Mouse (Mus musculus) cerebellum, adult 2 months (tissue): ENCODE measurements around the gene Etl4. TPM values are rescaled to one million over a fixed set of nuclear protein-coding genes. Genes with fewer than 3 reads are reported as not detected.

Source experiments
- DNase-seq, 2 experiments: peaks; one replicate each; pipeline ENCODE4 v3.0.0; 2021
- H3K27ac ChIP-seq: fragments of 200-500 bp; 2 replicates; pipeline ENCODE4 v1.5.1; 2012; ENCODE audit warnings: low read length, control low read depth, inconsistent platforms; ENCODE audit not compliant: insufficient read depth
- H3K27me3 ChIP-seq: fragments of 200-500 bp; 2 replicates; pipeline ENCODE4 v1.6.1; 2012; ENCODE audit warnings: inconsistent platforms, mild to moderate bottlenecking, low read length, moderate library complexity; ENCODE audit not compliant: control insufficient read depth, insufficient read depth
- H3K4me1 ChIP-seq: fragments of 200-500 bp; 2 replicates; pipeline ENCODE4 v1.6.1; 2011; ENCODE audit warnings: low read length; ENCODE audit not compliant: control insufficient read depth, insufficient read depth
- H3K4me3 ChIP-seq: fragments of 200-500 bp; replicated peaks from 2 replicates; pipeline ENCODE3; 2011; ENCODE audit warnings: mild to moderate bottlenecking, low read depth, low read length, control low read depth; ENCODE audit not compliant: insufficient read depth
- CTCF ChIP-seq: fragments of 200-500 bp; IDR thresholded peaks from 2 replicates; pipeline ENCODE4 v1.5.1; 2011; ENCODE audit warnings: low read depth, mild to moderate bottlenecking, control low read depth, low read length, moderate library complexity, borderline replicate concordance; ENCODE audit not compliant: insufficient read depth
- POLR2A ChIP-seq: fragments of 200-500 bp; IDR thresholded peaks from 2 replicates; pipeline ENCODE4 v1.6.1; 2011; ENCODE audit warnings: low read length, control low read depth, borderline replicate concordance; ENCODE audit not compliant: insufficient read depth
- WGBS: fragments of 180-500 bp; shearing (Covaris S2); methylation state at CpG from one replicate; pipeline ENCODE4 v1.1.7; 2018; 5-methylcytosine and 5-hydroxymethylcytosine counted together
- polyA plus RNA-seq: library from polyadenylated mRNA; depleted of rRNA; stranded (reverse); fragments of >200 nt; gene quantifications from 2 replicates; pipeline ENCODE4 v1.2.3, GENCODE M21; 2012

Gene Etl4
- polyA plus RNA-seq, 1 experiment = 40.1 TPM

DNA sequence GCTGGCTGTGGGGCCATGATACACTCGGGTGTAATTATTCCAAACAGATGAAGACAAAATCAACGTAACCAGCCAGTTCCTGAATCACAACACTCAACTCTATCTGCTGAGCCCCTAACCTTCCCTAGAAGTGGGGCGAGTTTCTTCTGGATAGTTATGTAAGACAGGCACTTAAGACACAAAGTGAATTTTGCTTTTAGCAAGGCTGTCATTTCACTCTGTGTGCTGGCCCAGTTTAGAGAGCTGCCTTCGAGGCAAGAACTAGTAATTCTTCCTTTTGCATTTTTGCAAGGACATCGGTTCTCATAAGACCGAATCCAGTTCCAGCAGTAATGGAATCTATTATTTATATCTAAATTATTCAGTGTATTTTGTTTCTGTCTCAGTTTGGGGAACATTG, 487.4 kb downstream of the Etl4 start:
- 82% methylated on average over 6 of the region's 6 CpGs for WGBS
- Histone ChIP-seq H3K4me1 (no peaks in the 10 kb centered on the region; the same call in 1 of the 2 replicates), H3K4me3 (no peak overlapping the region), H3K27me3 (no peaks in the 10 kb centered on the region), H3K27ac (no peak overlapping the region)
- no peak for DNase-seq
- TF ChIP-seq POLR2A (no peak), CTCF (no peak)

DNA sequence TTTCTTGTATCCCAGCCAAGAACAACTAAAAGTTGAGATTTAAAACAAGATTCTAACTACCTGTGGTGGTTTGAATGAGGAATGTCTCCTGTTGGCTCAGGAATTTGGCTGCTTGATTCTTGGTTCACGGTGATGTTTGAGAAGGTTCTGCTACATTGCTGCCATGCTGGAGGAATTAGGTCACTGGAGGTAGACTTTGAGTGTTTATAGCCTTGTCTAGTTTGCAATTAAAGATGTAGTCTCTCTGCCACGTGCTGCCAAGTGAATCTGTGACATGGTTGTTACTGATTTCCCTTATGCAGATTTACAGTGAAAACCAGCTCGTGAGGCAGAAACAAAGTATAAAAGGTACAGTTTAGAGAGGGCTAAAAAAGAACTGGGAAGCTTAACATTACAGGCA, 491.0 kb downstream of the Etl4 start:
- no peak for DNase-seq
- 65% methylated on average over 3 of the region's 3 CpGs for WGBS
- no peak overlapping the region for H3K27ac ChIP-seq
- H3K4me1 ChIP-seq = peaks cover 2% of the 10 kb centered on the region; the same call in 1 of the 2 replicates
- H3K27me3 ChIP-seq = no peaks in the 10 kb centered on the region
- TF ChIP-seq POLR2A (no peak), CTCF (no peak)
- H3K4me3 ChIP-seq = no peak overlapping the region

DNA sequence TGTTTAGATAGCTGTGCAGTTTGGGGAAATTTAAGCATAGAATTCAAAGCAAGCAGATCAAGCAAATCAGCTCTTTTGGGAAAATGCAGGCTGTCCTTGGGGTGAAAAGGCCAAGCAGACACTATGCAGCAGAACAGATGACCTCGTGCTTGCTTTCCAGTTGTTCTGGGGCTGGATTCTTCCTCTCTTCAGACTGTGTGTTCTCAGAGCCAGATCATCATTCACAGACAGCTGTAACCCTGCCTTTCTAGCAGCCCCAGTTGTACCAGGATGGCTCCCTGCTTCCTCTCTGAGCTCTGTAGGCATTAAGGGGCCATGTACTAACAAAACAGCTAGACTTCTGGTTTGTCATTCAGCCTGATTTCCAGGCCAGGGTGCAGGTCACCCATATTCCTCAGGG, 494.8 kb downstream of the Etl4 start:
- TF ChIP-seq POLR2A (no peak), CTCF (no peak)
- no peak overlapping the region for H3K4me3 ChIP-seq

DNA sequence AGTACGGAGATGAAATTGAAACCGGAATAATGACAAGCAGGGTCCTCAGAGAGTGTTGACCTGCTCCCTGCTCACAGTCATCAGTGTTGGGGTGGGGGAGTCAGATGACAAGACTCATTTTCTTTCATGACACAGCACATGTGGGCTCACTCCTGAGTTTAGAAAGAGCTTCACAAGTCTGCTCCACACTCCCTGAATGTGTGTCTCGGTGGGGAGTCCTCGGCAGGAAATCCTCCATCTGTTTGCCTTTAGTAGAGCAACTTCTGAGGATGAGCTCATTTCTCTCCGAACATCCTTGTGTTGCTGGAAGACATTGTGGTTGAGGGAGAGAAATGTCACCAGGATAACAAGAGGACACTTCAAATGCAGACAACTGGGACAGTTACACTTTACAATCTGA, 497.5 kb downstream of the Etl4 start:
- 56% methylated on average over 5 of the region's 5 CpGs for WGBS
- Histone ChIP-seq H3K27me3 (no peaks in the 10 kb centered on the region), H3K4me1 (peaks cover 2% of the 10 kb centered on the region; the same call in 1 of the 2 replicates), H3K27ac (no peak overlapping the region), H3K4me3 (no peak overlapping the region)
- TF ChIP-seq CTCF = no peak
- no peak for TF ChIP-seq POLR2A
- DNase-seq = no peak

More for the DNA sequence above, 494.8 kb downstream of the Etl4 start:
- DNase-seq = no peak
- 85% methylated on average over 1 of the region's 1 CpGs for WGBS
- Histone ChIP-seq H3K27me3 (no peaks in the 10 kb centered on the region), H3K27ac (no peak overlapping the region), H3K4me1 (peaks cover 2% of the 10 kb centered on the region; the same call in 1 of the 2 replicates)

DNA sequence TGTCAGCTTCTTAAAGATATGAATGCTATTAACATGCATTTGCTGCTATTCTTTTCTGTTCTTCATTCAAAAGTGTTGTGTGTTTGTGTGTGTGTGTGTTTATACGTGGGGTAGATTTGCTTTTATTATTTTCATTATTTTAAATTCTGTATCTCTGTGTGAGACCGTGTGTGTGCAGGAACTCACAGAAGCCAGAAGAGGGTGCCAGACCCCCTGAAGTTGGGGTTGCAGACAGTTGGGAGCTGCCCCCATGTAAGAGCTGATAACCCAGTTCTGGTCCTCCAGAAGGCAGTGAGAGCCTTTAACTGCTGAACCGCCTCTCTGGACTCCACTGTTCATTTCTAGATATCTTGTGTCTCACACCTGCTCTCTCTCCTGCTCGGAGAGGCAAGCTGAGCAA, 505.3 kb downstream of the Etl4 start:
- Histone ChIP-seq H3K4me1 (no peaks in the 10 kb centered on the region), H3K27me3 (no peaks in the 10 kb centered on the region; the same call in 1 of the 2 replicates), H3K4me3 (no peak overlapping the region), H3K27ac (no peak overlapping the region)
- no peak for DNase-seq
- WGBS = 81% methylated on average over 4 of the region's 4 CpGs
- TF ChIP-seq POLR2A (no peak), CTCF (no peak)

DNA sequence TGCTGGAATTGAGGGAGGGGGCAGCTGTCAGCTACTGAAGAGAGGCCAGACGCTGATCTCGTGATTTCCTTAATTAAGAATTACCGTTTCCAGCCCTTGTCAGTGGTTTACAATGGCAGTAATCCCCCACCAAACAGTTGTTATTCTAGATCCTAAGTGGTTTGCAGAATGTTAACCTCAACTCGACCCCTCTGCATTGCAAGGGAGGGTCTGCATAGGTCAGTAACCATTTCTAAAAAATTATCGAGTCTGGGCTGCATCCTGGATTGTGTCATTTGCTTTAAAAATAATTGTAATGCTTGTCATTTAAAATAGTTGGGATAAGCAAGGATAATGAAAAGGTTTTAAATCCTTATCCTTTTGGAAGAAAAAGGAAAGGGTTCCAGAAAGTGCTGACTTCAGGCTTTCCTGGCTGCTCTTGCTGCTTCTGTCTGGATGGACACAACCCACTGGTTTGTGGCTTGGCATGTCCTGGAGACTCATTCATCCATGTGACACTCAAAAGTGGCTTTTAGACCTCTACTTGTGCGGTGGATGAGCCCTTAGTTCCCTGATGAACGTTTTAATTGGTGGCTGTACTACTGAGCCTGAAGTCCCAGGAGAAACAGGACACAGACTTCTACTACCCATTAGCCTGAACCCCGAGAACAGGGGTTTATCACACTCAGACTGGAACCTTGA, 507.5 kb downstream of the Etl4 start:
- TF ChIP-seq CTCF = no peak
- no peak for TF ChIP-seq POLR2A
- WGBS = 46% methylated on average over 8 of the region's 8 CpGs
- no peak for DNase-seq

DNA sequence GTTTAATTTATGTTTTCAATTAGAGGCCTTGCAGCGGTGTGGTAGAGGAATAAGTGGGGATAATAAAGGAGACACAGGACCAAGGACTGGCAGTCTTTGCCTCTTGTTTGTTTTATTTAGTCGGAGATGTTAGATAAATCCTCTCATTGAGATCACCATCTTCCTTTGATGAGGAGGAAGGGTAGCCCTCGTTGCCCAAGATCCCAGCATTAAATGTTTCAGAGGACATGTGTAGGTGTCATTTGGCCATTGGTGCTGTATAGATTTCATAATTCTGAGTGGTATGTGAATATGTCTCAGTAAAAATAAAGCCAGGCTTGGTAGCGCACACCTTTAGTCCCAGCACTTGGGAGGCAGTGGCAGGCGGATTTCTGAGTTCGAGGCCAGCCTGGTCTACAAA, 508.4 kb downstream of the Etl4 start:
- Histone ChIP-seq H3K27me3 (peaks cover 1% of the 10 kb centered on the region; the same call in 1 of the 2 replicates), H3K4me3 (no peak overlapping the region), H3K4me1 (no peaks in the 10 kb centered on the region), H3K27ac (no peak overlapping the region)
- TF ChIP-seq CTCF (no peak), POLR2A (no peak)
- 96% methylated on average over 6 of the region's 6 CpGs for WGBS
- DNase-seq = no peak

More for the DNA sequence above, 507.5 kb downstream of the Etl4 start:
- Histone ChIP-seq H3K4me1 (no peaks in the 10 kb centered on the region), H3K4me3 (no peak overlapping the region), H3K27ac (no peak overlapping the region), H3K27me3 (peaks cover 1% of the 10 kb centered on the region; the same call in 1 of the 2 replicates)

DNA sequence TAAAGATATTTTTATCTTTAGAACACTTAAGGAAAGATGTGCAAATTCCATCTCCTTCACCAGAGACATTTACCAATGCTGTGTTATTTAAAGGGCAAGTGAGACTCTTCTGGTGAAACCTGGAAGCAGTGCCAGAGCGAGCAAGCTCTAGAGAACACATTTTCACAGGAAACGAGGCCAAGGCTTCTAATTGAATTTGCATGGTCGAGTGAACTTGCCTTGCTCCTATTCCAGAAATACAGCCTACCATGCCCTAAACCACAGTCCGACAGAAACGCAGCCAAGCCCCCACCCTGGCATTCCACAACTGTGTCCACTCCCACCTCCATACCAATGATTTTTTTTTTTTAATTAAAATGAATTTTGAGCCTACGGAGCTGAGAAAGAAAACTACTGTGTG, 510.4 kb downstream of the Etl4 start:
- DNase-seq = peak; percentile 37 to 67
- Histone ChIP-seq H3K4me1 (no peaks in the 10 kb centered on the region), H3K4me3 (no peak overlapping the region), H3K27ac (no peak overlapping the region), H3K27me3 (peaks cover 1% of the 10 kb centered on the region; the same call in 1 of the 2 replicates)
- TF ChIP-seq CTCF (no peak), POLR2A (no peak)
- WGBS = 3% methylated on average over 6 of the region's 6 CpGs
